Comparison of ENCODE assay signal across 15 mouse cellular contexts in the genomic region with DNA sequence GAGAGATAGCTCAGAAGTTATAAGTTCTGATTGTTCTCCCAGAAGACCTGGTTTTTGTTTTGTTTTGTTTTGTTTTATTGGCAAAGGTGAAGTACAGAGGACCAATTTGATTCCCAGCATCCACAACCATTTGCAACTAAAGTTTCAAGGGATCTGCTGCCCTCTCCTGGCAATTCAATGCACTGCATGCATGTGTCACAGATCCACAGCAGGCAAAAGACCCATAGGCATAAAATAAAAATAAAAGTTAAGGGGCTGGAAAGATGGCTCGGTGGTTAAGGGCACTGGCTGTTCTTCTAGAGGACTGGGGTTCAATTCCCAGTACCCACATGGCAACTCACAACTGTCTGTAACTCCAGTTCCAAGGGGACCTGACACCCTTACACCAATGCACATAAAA. TPM values are rescaled to one million over a fixed set of nuclear protein-coding genes. Genes with fewer than 3 reads are reported as not detected.
DNase-seq lines count a peak whose midpoint lies in the region; ATAC-seq and TF ChIP-seq lines count a peak whose summit lies in the region.
"Had no signal": no experiment of that assay in that cellular context is flagged by ENCODE, and none has a peak within 500 bp of the region (broad histone marks: within the 10 kb centered on the region; RNA-seq: fewer than 3 reads in every experiment).

No protein-coding gene starts in this region.

- H3K4me3 ChIP-seq in intestine, postnatal 0 days (ENCODE audit: low read depth, low read length): no peak overlapping the region
- no peak overlapping the region for H3K4me3 ChIP-seq in intestine, embryonic 15.5 days (replicated peaks)
- H3K4me3 ChIP-seq: forebrain, embryonic 15.5 days; limb, embryonic 15.5 days; midbrain, embryonic 15.5 days had no signal

- H3K9me3 ChIP-seq in intestine, postnatal 0 days (ENCODE audit: control insufficient read depth): 0 out of 2 replicates have a peak, but pooled peaks cover 4% of the 10 kb centered on the region
- H3K9me3 ChIP-seq in intestine, embryonic 15.5 days: no peaks in the 10 kb centered on the region
- H3K9me3 ChIP-seq: forebrain, embryonic 15.5 days; limb, embryonic 15.5 days; midbrain, embryonic 15.5 days had no signal

- peak; percentile 53 for TF ChIP-seq CTCF in intestine, postnatal 0 days (IDR thresholded peaks at IDR 0.05; ENCODE audit: low read depth)

- H3K36me3 ChIP-seq in intestine, postnatal 0 days (ENCODE audit: control insufficient read depth, insufficient read depth): no peaks in the 10 kb centered on the region
- H3K36me3 ChIP-seq in intestine, embryonic 15.5 days: no peaks in the 10 kb centered on the region
- no peaks in the 10 kb centered on the region for H3K36me3 ChIP-seq in splenic B cell, adult 2 months (ENCODE audit: control insufficient read depth, insufficient read depth, low read length, poor library complexity, severe bottlenecking)
- H3K36me3 ChIP-seq: forebrain, embryonic 15.5 days; limb, embryonic 15.5 days; midbrain, embryonic 15.5 days had no signal

- peak; percentile 32 for DNase-seq in retina, embryonic 14.5 days (ENCODE audit: low spot score)
- DNase-seq in retina, postnatal 1 day: no peak
- DNase-seq in MEL-GATA-1-ER (ENCODE audit: extremely low read depth, low read depth): peak; percentile 13
- DNase-seq in splenic B cell, adult 2 months (ENCODE audit: low read depth, low spot score): peak; percentile 50
- no peak for DNase-seq in frontal cortex, adult 2 months (ENCODE audit: extremely low spot score in 1 of 2, low spot score in 1 of 2)
- DNase-seq: heart, postnatal 10 days; right cerebral cortex, postnatal 14 days; thymus, postnatal 14 days had no signal

- H3K27me3 ChIP-seq in intestine, postnatal 0 days (replicated peaks; ENCODE audit: control insufficient read depth, insufficient read depth, low read length): no peaks in the 10 kb centered on the region
- H3K27me3 ChIP-seq in intestine, embryonic 15.5 days (replicated peaks): no peaks in the 10 kb centered on the region
- no peaks in the 10 kb centered on the region for H3K27me3 ChIP-seq in splenic B cell, adult 2 months (ENCODE audit: control insufficient read depth, insufficient read depth, low read length, poor library complexity, severe bottlenecking)
- H3K27me3 ChIP-seq: forebrain, embryonic 15.5 days; limb, embryonic 15.5 days had no signal

- ATAC-seq in intestine, postnatal 0 days: no peak
- ATAC-seq in intestine, embryonic 15.5 days: no peak
- ATAC-seq in erythroid progenitor cell, adult 5-6 weeks (replicated peaks; ENCODE audit: low FRiP score, poor library complexity, severe bottlenecking): no peak
- ATAC-seq: forebrain, embryonic 15.5 days; midbrain, embryonic 15.5 days had no signal

- H3K27ac ChIP-seq in intestine, postnatal 0 days (ENCODE audit: low read depth, low read length): no peak overlapping the region
- H3K27ac ChIP-seq in intestine, embryonic 15.5 days: no peak overlapping the region
- H3K27ac ChIP-seq: forebrain, embryonic 15.5 days; limb, embryonic 15.5 days; macrophage; midbrain, embryonic 15.5 days had no signal

- 81% methylated on average over 1 of the region's 1 CpGs for WGBS in intestine, postnatal 0 days
- 75% methylated on average over 1 of the region's 1 CpGs for WGBS in intestine, embryonic 15.5 days

- no peaks in the 10 kb centered on the region for H3K4me1 ChIP-seq in intestine, postnatal 0 days (replicated peaks; ENCODE audit: control insufficient read depth, insufficient read depth, low read length)
- H3K4me1 ChIP-seq in intestine, embryonic 15.5 days (replicated peaks): no peaks in the 10 kb centered on the region
- H3K4me1 ChIP-seq: limb, embryonic 15.5 days had no signal

- no peak overlapping the region for H3K4me2 ChIP-seq in intestine, postnatal 0 days (replicated peaks; ENCODE audit: low read depth)
- no peak overlapping the region for H3K4me2 ChIP-seq in intestine, embryonic 15.5 days (replicated peaks)
- H3K4me2 ChIP-seq: forebrain, embryonic 15.5 days; limb, embryonic 15.5 days; midbrain, embryonic 15.5 days had no signal

- no peak overlapping the region for H3K9ac ChIP-seq in intestine, postnatal 0 days (ENCODE audit: low read depth, low read length)
- no peak overlapping the region for H3K9ac ChIP-seq in intestine, embryonic 15.5 days
- H3K9ac ChIP-seq: forebrain, embryonic 15.5 days; limb, embryonic 15.5 days; midbrain, embryonic 15.5 days had no signal

RNA-seq across cellular contexts. Expression of gene Ddx50, which starts 28.8 kb away (rescaled TPM):
- 69.6 and 74.4 TPM in 2 replicates for polyA plus RNA-seq in intestine, postnatal 0 days (2015; fragmentation: Nextera tagmentation; extraction: Ambion mirVana)
- polyA plus RNA-seq in intestine, embryonic 15.5 days (2015; fragmentation: Nextera tagmentation; extraction: Ambion mirVana): 99.8 and 112 TPM in 2 replicates
- total RNA-seq in erythroid progenitor cell, adult 5-6 weeks (2015; ENCODE audit: low replicate concordance): 35.6 and 51.9 TPM in 2 replicates
- total RNA-seq in erythroid progenitor cell, adult 5-6 weeks (2017; ENCODE audit: low replicate concordance): 21.7 and 36.5 TPM in 2 replicates
- polyA plus RNA-seq in frontal cortex, adult 2 months (2012; rRNA removed): 88.5 and 95.5 TPM in 2 replicates

RNA-seq across cellular contexts. Expression of gene Stox1, which starts 46.1 kb away (rescaled TPM):
- 0.44 and 0.97 TPM in 2 replicates for polyA plus RNA-seq in intestine, postnatal 0 days (2015; fragmentation: Nextera tagmentation; extraction: Ambion mirVana)
- 1.0 and 1.1 TPM in 2 replicates for polyA plus RNA-seq in intestine, embryonic 15.5 days (2015; fragmentation: Nextera tagmentation; extraction: Ambion mirVana)
- not detected in 2 replicates for total RNA-seq in erythroid progenitor cell, adult 5-6 weeks (2015; ENCODE audit: low replicate concordance)
- total RNA-seq in erythroid progenitor cell, adult 5-6 weeks (2017; ENCODE audit: low replicate concordance): not detected in 2 replicates
- polyA plus RNA-seq in frontal cortex, adult 2 months (2012; rRNA removed): 3.2 and 3.6 TPM in 2 replicates
- polyA plus RNA-seq: macrophage had no signal

Comparison
In these comparisons a context has a peak if more than half of its experiments do, and no peak if none do; other contexts are left out.
1. DNase-seq: peak in retina, embryonic 14.5 days (single experiment), MEL-GATA-1-ER (single experiment) and splenic B cell, adult 2 months (single experiment); none in retina, postnatal 1 day (single experiment) and frontal cortex, adult 2 months (0 of 2).